Mouse (Mus musculus): ENCODE data around the gene Arl6ip6. TPM values are rescaled to one million over a fixed set of nuclear protein-coding genes. Genes with fewer than 3 reads are reported as not detected.

Arl6ip6 gene
- total RNA-seq (2021) = 10 to 100 TPM; 15.6 to 25.5 TPM
- long read RNA-seq, experiment 1, transcript Arl6ip6-201 (4 exons, 2,548 nt) = major isoform, 11 of 11 reads
- long read RNA-seq, experiment 1, partial matches to known transcripts = 0 of 11 reads
- long read RNA-seq, experiment 1, other reads (novel, unspliced or antisense) = 0 of 11 reads
- long read RNA-seq, experiment 2, transcript Arl6ip6-201 (4 exons, 2,548 nt) = major isoform, 38 of 46 reads
- long read RNA-seq, experiment 2, partial matches to known transcripts = 1 of 46 reads
- long read RNA-seq, experiment 2, other reads (novel, unspliced or antisense) = 4 of 46 reads

DNA sequence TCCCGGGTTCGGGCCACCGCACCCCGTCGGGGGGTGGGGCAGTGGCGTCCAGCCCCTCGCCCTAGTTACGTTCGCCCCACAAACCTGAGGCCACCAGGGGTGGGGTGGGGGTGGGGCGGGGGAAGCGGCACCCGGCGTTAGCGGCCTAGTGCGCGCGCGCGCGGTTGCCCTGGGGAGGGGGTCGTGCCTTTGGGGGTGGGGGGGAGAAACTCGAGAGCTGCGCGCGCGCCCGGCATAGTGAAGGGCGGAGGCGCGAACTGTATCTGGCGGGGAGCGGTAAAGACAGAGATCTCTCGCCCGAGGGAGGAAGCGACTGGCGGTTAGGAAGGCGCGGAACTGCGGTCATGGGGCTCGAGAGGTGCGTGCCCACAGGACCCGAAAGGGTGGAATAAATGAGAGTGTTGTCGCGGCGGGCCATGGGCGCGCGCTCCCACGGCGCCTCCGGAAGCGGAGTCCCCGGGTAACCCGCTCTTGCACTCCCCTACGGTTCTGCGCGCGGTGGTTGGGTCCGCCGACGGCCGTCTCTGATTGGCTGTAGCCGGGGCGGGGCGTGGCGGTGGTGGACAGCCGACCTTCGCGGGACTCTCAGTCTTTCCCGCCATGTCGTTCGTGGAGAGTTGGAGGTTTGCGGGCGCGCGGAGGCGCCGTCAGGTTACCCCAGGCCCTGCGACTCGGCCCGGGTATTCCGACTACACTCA, at the start of gene Arl6ip6:
Gene Arl6ip6, plus strand, starts transcription at position 204 of the 698 bp plus-strand sequence.
- DNase-seq (ENCODE audit: low spot score in 2 of 2) = peak; percentile 97 to 98

DNA sequence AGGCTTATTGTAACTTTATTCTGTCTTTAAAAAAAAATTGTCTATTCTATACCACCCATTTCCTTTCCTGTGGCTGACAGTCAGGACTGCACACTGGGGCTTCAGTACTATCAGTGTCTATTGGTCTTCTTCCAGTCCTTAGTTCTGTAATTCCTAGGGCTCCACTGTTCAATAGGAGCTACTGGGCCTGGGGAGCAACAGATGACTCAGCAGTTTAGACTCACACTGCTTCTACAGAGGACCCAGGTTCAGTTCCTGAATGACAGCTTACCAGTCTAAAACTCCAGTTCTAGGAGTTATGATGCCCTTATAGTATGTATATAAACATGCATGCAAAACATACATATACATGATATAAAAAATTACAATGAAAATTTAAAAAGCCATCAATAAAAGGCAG, 44.7 kb upstream of the Arl6ip6 start:
- DNase-seq (ENCODE audit: low spot score in 2 of 2) = no peak

DNA sequence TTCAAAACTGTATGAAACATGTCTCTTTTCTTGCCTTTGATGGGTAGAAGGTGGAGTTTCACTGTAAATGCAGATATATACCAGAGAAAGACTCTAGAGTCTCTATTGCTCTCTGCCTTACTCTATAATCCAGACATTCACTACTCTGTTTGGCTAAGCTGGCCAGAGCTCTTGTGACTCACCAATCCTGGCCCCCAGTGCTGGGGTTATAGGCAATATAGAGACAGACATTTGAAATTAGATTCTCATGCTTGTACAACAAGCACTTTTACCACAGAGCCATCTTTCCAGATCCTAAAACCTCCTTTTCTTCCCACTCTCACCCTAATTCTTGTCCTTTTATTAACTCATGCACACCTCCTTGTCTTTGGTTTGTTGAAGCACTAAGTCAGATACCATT, 17.6 kb upstream of the Arl6ip6 start:
- no peak for DNase-seq (ENCODE audit: low spot score in 2 of 2)

DNA sequence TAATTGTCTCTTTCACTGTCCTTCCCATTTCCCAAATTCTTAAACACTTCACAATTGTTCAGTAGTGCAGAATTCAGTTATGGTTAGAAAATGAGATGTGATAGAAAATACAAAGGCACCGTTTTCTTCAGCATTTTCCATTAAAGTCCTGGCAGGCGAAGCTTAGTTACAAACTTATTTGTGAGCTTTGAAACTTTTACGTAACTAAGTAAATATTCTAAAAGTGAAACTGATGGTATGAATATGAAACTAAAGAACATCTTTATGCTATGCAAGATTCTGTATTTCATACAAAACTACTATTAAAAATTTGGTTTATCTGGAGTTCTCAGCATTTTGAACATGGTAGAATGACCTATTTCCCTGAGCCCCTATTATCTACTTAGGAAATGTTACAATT, 12.6 kb upstream of the Arl6ip6 start:
- DNase-seq (ENCODE audit: low spot score in 2 of 2) = no peak

DNA sequence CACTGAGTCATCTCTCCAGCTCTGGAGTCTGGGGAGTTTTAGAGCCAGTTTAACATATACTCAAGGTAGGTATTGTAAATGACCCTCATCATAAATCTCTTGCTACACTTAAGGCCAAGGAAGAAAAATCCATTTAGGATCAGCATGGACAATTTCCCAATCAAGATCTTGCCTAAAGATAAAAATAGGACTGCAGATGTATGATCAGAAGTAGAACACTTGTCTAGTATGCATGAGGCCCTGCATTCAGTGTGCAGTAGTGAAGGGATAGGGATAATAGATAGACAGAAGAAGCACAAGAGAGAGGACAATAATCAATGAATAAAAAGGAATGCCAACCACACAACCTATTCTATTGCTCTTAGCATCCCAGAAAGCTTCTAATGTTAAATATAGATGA, 11.7 kb upstream of the Arl6ip6 start:
- DNase-seq (ENCODE audit: low spot score in 2 of 2) = no peak

DNA sequence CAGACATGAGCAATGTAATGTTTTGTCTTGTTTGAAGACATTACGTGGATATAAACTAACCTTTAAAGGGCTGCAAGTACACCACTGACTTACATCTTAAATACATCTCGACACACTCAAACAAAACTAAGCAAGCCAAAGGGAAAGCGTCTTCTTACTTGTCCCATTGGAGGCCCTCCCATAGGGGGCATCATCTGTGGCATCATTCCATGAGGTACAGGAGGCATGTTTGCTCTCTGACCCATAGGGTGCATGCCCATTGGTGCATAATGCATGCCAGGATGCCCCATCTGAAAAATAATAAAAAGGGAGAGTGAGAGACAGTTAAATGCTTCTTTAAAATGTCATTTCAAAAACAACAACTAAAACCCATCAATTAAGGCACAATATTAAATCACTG, 1.7 kb upstream of the Arl6ip6 start:
- DNase-seq (ENCODE audit: low spot score in 2 of 2) = no peak

DNA sequence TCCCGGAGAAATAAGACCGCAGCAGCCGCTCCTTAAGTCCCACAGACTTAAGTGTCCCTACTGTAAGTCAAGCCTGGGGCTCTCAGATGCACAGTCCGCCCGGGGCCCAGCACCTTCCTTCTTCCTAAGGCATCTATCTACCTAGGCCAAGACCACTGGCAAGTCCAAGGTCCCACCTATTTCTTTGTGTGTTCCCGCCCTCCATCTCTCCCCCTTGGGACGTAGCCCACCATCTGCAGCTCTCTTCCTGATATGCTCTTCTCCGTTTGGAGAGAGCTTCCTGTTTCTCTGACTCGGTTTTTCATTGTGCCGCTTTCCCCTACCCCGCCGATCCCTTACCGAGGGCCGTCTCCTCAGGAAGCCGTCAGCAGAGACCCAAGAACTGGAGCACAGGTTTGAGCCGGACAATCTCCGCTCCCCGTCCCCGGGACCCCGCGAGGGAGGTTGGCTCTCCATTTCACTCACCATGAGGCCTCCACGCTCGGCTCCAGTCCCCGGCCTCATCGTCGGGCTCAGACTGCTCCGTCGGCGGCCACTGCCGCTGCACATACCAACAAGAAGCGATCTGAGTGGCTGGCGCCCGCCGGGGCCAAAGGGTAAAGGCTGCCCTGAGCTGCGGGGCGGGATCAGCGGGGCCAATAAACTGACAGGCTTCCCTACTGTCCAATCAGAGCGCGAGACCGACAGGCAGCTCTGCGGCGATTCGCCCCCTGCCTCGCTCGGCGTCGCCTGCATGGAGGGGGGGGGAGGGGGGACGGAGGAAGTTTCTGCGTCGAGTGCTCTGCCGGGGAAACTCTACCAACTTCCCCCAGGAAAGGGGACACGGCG, 628 bp upstream of the Arl6ip6 start, which contains the start of gene Prpf40a:
Gene Prpf40a, minus strand, starts transcription at position 601 of the 828 bp plus-strand sequence.
- peak; percentile 99 to 100 for DNase-seq (ENCODE audit: low spot score in 2 of 2)

DNA sequence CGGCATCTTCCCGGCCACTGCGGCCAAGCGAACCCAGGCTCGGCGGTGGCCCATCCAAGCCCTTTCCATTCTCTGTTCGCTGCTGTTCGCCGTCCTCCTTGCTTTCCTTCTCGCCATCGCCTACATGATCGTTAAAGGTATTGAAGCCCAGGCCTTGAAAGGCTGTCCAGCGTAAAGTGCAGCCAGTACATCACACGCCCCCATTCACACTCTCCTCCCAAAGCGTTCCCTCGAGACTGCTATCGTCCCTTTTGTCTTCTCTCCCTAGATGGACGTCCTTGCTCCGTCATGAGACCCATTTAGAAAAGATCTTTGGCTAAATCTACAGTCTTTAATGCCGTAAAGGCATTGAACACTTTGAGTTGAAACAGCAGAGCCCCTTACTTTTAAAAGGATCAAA, 860 bp downstream of the Arl6ip6 start:
- no peak for DNase-seq (ENCODE audit: low spot score in 2 of 2)

DNA sequence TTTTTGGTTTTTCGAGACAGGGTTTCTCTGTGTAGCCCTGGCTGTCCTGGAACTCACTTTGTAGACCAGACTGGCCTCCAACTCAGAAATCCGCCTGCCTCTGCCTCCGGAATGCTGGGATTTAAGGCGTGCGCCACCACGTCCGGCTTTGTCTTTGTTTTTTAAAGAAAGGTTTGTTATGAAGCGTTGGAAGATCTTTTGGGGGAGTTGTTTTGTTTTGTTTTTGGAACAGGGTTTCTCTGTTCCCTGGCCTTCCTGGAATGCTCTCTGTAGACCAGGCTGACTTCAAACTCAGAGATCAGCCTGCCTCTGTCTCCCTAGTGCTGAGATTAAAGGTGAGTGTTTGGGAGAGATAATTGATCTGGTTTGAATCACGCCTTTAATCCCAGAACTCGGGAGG, 4.9 kb downstream of the Arl6ip6 start:
- DNase-seq (ENCODE audit: low spot score in 2 of 2) = no peak

DNA sequence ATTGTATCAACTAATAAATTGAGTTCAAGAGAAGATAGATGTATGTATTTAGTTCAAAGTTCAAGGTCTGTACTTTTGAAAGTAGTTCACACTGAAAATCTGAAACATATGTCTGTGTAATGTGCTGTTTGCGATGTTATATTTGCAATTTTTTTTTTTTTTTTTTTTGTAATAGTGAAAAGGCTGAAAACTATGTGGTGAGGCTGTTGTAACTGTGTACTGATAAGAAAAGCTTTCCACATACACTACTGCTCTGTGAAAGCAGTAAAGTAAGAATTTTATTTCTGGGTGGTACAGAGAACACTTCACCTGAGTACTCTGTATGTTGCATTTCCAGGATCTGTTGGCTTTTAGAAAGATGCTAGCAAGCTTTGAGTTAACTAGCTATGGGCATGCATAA, 7.7 kb downstream of the Arl6ip6 start:
- DNase-seq (ENCODE audit: low spot score in 2 of 2) = no peak

DNA sequence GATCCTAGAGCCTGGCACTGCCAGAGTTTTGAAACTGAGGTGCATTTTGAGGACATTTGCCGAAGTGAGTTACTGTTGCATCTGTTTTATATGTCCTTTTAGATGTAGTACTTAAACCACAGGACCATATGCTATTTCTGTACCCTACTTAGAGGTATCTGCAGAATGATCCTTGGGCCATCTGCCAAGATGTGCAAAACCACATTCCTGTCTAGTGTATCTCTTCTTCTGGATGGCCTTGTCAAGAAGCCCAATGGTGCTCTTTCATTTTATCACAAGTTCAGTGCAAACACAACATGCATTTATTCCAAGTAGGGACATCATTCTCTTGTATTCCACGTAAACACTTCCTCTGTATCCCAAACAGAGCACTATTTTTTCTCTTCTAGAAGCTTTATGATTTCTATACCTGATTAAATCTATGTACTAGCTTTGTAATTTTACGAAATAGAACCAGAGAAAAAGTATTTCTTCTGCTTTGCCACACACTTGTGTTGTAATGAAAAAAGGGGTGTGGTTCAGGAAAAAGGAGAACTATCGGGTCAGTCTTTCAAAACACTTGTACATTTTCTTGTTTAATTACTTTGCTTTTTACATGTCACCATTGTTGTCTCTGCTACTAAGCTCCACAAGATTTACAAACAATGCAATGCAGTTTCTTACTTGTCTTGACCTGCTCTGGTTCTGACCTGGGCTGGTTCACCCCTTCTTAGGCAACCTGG, 8.8 kb downstream of the Arl6ip6 start:
- DNase-seq (ENCODE audit: low spot score in 2 of 2) = peak; percentile 22 to 47

DNA sequence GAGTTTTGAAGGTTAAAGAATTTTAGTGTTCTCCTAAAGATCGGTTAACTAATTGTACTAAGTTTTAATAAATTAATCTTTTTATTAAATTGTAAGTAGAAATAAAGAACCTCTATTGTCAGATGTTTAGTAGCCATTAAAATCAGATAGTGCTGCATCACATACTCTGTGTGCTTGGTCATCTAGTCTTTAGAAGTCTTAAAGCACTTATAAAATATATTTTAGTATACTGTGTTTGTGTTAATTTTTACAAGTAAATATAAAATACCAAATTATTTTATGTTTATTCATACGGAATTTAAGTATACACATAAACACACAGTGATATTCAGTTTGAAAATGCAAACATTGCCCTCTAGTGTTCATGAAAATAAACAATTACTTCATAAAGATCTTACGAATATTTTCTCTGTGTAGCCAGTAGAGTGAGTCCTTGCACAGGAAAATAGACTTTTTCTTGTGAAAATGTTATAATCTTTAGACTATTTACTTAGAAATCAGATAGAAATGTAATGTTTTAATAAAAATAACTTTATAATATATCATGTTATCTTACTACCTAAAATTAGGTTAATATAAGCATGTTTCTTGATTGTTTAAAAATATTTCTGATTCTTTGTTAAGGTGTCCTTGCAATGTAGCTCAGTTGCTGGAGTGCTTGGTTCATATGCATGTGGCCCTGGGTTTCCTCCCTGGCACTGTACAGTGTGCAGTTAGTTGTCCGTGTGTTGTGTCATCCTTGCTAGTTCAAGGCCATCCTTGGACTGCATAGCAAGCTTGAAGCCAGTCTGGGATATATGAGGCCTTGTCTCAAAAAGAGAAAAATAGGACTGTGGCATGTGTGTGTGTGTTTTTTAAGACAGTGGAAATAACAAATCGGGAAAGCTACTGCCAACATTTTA, 13.1 kb downstream of the Arl6ip6 start:
- DNase-seq (ENCODE audit: low spot score in 2 of 2) = no peak

DNA sequence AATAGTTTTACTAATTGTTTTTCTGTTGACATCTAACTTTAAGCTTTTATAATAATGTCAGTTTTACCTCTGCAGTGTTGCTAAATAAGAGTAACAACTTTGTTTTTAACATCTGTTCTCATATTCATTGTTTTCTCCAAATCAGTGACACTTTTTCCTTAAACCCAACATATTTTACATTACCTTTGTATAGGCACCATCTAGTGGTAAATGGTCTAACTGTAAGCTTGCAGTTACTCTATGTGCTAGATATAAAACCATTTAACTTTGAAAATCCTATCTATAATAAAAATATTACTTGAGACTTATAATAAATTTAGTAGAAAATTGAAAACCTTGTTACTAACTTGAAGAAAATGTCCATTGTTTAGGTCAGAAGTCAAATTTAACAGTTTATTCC, 15.2 kb downstream of the Arl6ip6 start:
- DNase-seq (ENCODE audit: low spot score in 2 of 2) = no peak

DNA sequence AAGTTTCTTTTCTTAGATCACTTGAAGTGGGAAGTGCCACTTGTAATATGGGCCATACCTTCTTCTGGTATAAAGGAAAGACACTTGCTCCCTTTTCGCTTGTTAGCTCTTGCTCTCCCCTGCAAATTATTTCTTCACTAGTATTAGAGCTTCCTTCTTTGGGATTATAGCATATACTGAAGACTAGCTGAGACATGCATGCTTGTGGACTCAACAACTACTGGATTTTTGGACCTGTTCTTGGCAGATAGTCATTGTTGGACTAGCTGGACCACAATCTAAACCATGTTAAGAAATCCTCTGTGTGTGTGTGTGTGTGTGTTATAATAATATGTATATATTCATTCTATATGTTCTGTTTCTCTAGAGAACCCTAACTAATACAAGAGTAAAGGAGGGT, 22.0 kb downstream of the Arl6ip6 start:
- DNase-seq (ENCODE audit: low spot score in 2 of 2) = no peak

DNA sequence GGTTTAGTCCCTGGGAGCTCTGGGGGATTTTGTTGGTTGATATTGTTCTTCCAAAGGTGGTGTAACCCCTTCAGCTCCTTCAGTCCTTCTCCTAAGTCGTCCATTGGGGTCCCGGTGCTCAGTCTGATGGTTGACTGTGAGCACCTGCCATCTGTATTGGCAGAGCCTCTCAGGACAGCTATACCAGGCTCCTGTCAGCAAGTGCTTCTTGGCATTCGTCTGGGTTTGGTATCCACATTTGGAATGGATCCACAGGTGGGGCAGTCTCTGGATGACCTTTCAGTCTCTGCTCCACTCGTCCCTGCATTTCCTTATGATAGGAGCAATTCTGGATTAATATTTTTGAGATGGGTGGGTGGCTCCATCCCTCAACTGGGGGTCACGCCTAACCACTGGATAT, 30.7 kb downstream of the Arl6ip6 start:
- DNase-seq (ENCODE audit: low spot score in 2 of 2) = no peak

DNA sequence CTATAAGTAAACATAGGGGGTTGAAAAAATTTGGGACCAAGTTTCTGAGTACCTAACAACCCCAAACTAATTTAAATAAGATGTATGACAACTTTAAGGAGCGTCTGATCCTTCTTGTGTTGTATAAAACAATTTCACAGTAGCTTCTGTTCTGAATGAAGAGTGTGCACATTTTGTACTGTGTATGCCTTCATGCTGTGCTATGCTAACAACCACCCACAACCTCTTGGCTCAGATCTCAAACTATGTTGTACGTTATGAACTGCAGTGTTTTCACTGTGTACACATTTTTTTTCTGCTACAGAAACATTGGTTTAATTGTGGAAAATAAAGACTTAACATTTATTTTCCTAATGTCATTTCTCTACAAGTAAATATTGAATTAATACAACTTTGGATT, 65.5 kb downstream of the Arl6ip6 start:
- DNase-seq (ENCODE audit: low spot score in 2 of 2) = no peak

Data from adrenal gland, adult 18-20 months (tissue).